Mouse (Mus musculus) left cerebral cortex, postnatal 14 days (tissue): ENCODE measurements around the gene Ncs1. TPM values are rescaled to one million over a fixed set of nuclear protein-coding genes. Genes with fewer than 3 reads are reported as not detected.

ENCODE experiments used
- DNase-seq, 2 experiments: peaks; one replicate each; pipeline ENCODE4 v3.0.0; 2021 to 2022; ENCODE audit warnings: low spot score in 2 of 2, mixed read lengths in 1 of 2
- intact Hi-C: fragments of 180-260 bp; cut with DNase I; formaldehyde crosslinking; loops from one replicate; pipeline ENCODE4 v1.15.1; 2025
- long read RNA-seq, 2 experiments: library from polyadenylated mRNA; stranded (forward); transcript quantifications; one replicate each; pipeline ENCODE4 v2.0.0; 2021
- total RNA-seq, 2 experiments: library from RNA; stranded (reverse); gene quantifications; 2 replicates each; pipeline ENCODE4 v1.2.3; 2021

The Ncs1 gene
- total RNA-seq, result 100 to 1,000 TPM; 159 to 160 TPM
- long read RNA-seq, experiment 1, full-length matches to known transcripts, result 83 of 167 reads
- long read RNA-seq, experiment 1, partial matches to known transcripts, result 14 of 167 reads
- long read RNA-seq, experiment 1, other reads (novel, unspliced or antisense), result 70 of 167 reads
- long read RNA-seq, experiment 2, full-length matches to known transcripts, result 73 of 152 reads
- long read RNA-seq, experiment 2, partial matches to known transcripts, result 76 of 152 reads
- long read RNA-seq, experiment 2, other reads (novel, unspliced or antisense), result 3 of 152 reads

DNA sequence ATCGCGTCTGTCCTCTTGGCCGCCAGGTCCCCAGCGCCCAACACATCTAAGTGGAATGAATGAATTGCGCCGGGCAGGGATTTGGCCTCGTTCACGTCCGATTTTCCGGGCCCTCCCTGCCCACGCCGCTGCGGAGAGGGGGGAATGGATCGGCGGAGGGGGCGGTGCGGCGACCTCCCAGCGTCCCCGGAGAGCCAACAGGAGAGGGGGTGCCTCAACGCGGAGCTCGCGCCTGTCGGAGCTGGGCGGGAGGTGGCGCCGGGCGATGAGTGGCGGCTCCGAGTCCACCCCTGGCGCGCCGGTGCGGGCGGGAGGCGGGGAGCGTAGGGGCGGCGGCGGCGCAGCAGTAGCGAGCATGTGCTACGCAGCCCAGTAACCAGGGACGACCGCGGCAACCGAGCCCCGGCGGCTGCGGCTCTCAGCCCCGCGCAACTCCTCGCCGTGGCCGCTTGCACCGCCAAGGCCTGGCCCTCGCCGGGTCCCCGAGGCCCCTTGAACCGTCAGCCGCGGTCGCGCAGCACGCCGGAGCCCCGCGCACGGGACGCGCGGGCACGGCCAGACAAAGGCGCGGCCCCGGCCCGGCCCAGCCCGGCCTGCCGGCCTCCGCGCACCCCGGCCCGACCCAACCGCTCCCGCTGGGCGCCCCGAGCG is at the start of gene Ncs1:
TSS of gene Ncs1 (plus strand) at position 333 of the 651 bp plus-strand sequence.
- intact Hi-C loops, result loop anchor here (2.0 kb wide), 1 partner anchor 45 kb away; no protein-coding TSS in a partner anchor

DNA sequence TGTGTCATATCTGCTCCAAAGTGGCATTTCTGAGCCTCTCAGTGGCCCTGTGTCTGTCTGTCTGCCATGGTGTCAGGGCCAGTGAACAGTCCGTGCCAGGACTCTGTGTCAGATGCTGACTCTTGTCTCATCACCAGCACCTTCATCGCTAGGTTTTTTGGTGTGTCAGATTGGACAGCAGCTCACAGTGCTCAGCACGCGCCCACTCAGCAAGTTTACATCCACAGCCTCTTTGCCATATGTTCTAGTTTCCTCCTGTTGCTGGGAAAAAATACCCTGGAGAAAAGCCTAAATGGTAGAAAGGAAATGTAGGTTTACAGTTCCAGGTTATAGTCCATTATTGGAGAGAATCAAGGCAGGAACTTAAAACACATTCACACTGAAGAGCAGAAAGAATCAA is 47.0 kb upstream of the Ncs1 start:
- peak; percentile 48 to 55 for DNase-seq
- intact Hi-C loops, result no loop called here

More for the DNA sequence above, at the start of gene Ncs1:
- peak; percentile 85 to 91 for DNase-seq

GRCm38 (mm10) chr2:31200051-31200450 is 45.6 kb upstream of the Ncs1 start:
- DNase-seq, result no peak
- intact Hi-C loops, result no loop called here

DNA sequence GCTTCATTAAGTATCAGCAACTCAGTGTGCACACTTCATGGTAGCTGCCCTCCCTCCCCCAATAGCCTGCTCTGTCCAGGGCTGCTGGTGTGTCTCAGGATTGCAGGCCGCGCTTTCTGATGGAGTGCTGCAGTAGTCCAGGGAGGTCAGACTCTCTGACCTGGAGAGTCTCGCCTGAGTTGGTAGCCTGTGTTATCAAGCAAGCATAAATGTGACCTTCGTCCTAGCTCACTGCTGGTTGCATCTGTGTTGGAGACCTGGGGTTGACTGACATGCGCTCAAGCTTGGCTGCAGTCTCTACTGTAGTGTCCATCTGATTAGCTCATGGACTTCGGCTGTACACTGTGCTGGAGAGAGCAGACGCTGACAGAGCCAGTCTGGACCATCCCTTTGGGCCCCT is 43.8 kb upstream of the Ncs1 start:
- no peak for DNase-seq
- intact Hi-C loops, result no loop called here

DNA sequence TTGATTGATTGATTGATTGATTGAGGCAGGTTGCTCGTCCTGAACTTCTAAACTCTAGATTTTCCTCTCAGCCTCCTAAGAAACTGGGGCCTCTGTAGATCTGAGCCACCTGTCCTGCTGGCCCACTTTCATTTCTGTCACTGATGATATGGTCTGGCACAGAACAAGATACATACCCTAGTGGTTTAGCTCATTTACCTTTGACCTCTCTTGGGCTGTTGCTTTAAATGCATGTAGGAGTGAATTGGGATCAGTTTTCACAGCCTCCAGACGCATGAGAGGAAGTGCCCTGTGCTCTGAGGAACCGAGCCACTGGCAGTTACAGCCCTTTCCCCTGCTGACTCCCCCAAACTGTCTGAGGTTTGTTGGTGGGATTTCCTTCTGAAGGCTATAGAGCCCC is 43.3 kb upstream of the Ncs1 start:
- intact Hi-C loops, result no loop called here
- DNase-seq, result no peak

DNA sequence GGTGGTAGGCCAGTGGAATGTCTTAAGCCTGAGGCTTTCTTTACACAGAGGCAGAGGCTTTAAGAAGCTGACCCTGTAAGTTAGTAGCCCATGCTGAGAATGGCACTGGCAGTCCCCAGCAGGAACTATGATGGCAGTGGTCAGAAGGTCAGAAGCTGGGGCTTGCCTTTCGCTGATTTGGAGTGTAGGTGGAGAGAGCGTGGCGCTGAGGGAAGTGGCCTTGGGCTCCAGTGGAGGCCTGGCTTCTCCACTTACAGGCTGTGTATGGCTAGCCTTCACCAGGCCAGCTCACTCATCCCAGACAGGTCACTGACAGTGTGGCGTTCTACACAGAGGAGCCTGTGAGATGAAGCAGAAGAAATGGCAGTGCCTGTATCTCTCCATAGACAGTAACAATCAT is 42.7 kb upstream of the Ncs1 start:
- intact Hi-C loops, result no loop called here
- no peak for DNase-seq

DNA sequence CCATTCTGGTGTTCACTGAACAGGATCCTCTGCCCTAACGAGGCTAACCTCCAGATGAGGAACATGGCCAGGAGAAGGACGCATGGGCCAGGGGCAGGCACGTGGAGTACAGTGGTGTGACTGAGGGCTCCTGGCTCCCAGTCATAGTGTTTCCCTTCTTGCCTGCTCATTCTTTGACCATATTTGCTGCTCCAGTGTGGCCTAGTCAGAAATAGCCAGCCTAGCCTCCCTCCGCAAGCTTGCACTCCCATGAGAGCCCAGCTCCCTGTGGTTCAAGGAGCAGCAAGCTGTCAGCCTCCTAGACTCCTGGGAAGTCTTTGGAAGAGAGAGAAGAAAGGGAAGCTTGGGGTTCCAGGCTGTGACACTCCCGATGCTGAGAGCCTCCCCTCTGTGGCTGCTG is 40.9 kb upstream of the Ncs1 start:
- DNase-seq, result no peak
- intact Hi-C loops, result no loop called here

DNA sequence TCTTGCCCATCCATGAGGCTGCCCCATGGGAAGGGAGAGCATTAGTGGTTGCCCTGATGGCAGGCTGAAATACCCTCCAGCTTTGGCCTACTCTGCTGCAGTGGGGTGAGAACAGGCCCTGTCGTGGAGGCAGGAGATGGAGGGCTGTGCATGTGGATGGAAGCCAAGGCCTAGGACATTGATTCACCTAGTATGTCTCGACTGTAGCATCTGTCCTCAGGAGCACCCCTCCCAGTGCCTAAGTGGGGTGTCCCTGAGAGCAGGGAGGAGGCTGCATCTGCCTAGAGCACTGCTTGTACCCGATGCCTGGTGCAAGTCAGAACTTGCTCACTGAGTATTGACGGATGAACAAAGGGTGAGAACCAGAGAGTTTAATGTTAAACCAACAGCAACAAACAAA is 39.4 kb upstream of the Ncs1 start:
- no peak for DNase-seq
- intact Hi-C loops, result no loop called here

DNA sequence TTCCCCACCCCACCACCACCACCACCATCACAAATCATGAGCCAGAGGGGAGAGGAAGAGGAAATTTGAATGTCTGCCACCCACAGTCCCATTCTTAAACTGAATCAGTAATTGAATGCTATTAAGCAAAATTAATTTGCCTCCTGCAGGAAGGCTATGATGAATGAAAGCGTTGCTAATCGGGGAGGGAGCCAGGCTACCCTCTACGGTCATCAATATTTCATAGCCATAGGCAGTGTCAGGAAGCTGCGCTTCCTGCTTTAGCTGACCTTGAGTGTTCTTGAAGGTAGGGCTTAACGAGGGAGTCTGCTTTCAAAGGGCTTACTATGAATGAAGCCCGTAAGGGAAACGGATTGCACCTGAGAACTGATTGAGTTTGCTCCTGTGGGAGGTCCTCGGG is 38.7 kb upstream of the Ncs1 start:
- DNase-seq, result no peak
- intact Hi-C loops, result no loop called here

- intact Hi-C loops, result no loop called here
Observed at GRCm38 (mm10) chr2:31208544-31209142, 37.0 kb upstream of the Ncs1 start.

GRCm38 (mm10) chr2:31209525-31209924 is 36.1 kb upstream of the Ncs1 start:
- intact Hi-C loops, result no loop called here
- DNase-seq, result no peak

More at GRCm38 (mm10) chr2:31208544-31209142, 37.0 kb upstream of the Ncs1 start:
- DNase-seq, result no peak

- no peak for DNase-seq
- intact Hi-C loops, result no loop called here
Observed at GRCm38 (mm10) chr2:31210144-31210847, 35.3 kb upstream of the Ncs1 start.

DNA sequence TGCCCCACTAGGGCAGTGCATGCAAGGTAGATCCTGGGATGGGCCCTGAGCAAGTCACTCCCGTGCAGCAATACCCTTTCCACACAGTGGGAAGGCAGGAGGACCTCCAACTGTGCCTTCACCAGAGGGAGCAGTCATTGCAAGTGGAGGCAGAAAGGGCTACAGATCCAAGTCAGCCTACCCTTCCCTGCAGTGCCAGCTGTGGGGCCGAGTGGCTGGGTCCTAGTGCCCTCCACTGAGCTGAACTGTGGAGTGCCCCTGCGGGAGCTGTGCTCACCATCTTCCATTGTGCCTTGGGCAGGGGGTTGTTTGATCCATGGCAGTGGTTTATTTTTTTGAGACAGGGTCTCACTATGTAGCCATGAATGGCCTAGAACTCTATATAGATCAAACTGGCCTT is 34.4 kb upstream of the Ncs1 start:
- intact Hi-C loops, result no loop called here
- DNase-seq, result no peak

DNA sequence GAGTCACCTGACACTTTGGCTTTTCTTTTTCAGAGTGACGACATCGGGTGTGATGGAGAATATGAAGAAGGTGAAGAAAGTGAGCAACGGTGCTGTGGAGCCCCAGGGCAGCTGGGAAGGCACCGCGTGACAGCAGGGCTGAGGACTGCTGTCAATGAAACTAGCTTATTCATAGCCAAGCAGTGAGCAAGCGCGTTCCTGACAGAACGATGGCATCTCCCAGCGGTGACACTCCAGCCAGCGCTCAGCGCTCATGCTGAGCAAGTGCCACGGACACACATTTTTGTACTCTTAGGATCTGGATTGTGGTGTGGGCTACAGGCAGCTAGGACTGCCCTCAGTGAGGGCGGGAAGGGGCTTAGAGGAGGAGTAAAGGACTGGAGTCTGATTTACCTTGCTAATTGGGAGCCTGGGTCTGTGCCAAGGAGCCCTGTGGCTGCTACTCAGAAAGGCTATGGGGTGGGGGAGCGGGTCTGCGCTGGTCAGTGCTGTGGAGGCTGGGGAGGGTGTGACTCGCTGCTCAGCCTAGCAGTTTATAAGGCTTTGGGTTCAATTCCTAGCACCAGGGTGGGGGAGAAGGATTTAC is 31.3 kb upstream of the Ncs1 start:
- intact Hi-C loops, result no loop called here
- DNase-seq, result no peak

DNA sequence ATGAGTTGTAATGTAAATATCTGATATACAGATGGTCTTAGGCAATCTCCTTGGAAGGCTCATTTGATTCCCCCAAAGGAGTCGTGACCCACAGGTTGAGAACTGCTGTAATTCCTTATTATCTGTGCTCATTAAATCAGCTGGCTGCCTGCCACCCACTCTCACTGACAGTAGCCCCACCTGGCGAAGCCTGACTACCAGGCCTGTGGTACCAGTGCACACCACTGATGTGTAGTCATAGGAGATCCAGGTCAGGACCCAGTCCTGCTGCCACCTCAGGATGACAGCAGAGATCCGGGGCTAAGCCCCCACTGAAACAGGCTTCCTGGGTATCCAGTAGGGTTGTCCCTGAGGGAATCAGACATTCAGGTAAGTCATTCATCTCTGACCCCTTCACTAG is 27.0 kb upstream of the Ncs1 start:
- no peak for DNase-seq
- intact Hi-C loops, result no loop called here

GRCm38 (mm10) chr2:31219470-31219869 is 26.2 kb upstream of the Ncs1 start:
- intact Hi-C loops, result no loop called here
- no peak for DNase-seq

- DNase-seq, result no peak
- intact Hi-C loops, result no loop called here
Observed at GRCm38 (mm10) chr2:31220844-31221243, 24.8 kb upstream of the Ncs1 start.

GRCm38 (mm10) chr2:31221582-31221981 is 24.0 kb upstream of the Ncs1 start:
- DNase-seq, result no peak
- intact Hi-C loops, result no loop called here

DNA sequence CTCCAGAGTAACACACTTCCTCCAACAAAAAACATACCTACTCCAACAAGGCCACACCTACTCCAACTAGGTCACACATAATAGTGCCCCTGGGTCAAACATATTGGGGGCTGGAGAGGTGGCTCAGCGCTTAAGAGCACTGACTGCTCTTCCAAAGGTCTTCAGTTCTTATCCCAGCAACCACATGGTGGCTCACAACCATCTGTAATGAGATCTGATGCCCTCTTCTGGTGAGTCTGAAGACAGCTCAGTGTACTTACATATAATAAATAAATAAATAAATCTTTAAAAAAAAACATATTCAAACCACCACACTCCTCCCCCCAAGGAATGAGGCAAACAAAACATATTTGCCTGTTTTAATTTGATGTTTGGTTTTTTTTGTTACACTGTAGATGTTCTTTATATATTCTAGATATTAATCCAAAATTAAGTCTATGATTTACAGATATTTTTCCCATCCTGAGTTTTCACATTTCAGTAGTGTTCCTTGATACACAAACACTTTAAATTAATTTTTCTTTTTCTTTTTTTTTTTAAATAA is 16.8 kb upstream of the Ncs1 start:
- intact Hi-C loops, result no loop called here
- DNase-seq, result no peak
